Mouse (Mus musculus) ES-CJ7 (cell line): ENCODE measurements around the gene Wfdc5.
"Not testable (repeated sequence)": the region's sequence is repeated elsewhere in the genome, so short reads cannot be mapped to it uniquely, and the experiment has no call there.

Experiments used
- DNase-seq: peaks from one replicate; pipeline ENCODE4 v3.0.0; 2011; ENCODE audit warnings: low read depth, low spot score

The Wfdc5 gene

DNA sequence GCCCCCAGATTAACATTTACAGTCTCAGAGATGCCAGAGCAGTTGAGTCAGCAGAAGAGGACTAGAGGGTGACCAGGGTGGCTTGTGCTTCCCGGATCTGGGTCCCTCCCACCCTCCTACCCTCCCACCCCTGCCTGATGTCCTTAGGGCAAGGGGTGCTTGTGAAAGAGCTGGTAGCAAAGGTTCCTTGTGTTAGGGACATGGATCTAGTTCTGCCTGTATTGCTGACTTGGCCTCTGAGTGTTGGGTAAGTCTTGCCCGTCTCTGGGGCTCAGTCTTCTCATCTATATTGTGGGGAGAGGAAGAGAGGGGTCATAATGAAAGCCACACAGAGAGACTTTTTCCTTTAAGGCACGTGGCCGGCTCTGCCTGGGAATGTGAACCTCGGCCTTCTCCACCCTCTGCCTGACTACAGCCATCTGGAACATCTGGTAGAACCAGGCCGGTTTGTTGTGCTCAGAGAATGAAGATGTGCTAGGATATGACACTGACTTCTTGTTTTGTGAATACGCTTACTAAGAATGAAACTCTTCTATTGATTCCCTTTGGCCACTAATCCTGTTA is at the start of gene Wfdc5:
Gene Wfdc5, minus strand, starts transcription at position 51 of the 564 bp plus-strand sequence.
- no peak for DNase-seq

DNA sequence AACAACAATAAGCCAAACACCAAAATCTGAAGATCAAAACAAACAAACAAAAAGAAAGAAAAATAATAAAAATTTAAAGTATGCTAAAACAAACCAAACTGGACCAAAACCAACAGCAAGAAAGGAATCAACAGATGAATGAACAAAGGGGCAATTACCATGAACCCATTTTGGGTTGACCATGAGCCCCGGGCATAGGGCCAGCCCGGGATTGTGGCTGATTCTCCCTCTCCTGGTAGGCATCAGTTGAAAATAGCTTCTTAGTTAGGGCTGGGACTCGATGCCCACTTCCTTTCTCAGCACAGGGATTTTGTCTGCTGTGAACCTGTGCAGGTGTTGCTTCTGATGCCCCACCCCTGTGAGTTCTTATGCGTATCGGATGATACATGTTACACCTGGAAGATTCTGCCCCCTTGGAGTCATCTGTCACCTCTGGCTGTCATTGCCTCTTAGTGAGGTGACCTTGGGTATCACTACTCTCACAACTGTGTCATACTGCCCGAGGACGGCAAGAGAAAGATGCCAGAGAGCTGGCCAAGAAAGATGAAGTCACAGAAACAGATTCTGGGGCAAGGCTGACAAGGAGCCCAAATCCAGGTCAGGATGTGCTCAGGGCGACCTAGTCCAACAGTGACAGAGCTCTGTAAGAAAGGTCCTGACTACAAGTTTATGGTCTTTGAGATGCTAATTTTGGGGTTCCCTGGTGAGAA is 46.0 kb upstream of the Wfdc5 start:
- DNase-seq = peak; percentile 3

DNA sequence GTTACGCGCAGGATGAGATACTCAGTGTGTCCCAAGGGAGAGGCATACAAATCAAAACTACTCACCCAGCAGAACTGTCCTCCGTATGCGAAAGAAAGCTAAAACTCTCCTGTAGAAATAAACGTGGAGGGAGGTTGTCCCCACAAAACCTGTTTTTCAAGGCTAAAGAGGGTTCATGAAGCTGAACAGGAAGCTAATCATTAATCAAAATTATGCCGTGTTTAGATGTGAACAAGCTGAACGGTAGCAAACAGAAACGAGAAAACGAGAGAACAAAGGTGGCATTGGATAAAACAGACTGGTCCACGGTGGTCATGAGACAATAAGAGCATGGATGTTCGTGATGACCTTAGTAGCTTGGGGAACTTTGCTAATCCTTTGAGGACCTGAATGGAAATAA is 39.0 kb upstream of the Wfdc5 start, which contains the start of gene Wfdc15b:
Gene Wfdc15b, minus strand, starts transcription at position 139 of the 400 bp plus-strand sequence.
- DNase-seq = no peak

DNA sequence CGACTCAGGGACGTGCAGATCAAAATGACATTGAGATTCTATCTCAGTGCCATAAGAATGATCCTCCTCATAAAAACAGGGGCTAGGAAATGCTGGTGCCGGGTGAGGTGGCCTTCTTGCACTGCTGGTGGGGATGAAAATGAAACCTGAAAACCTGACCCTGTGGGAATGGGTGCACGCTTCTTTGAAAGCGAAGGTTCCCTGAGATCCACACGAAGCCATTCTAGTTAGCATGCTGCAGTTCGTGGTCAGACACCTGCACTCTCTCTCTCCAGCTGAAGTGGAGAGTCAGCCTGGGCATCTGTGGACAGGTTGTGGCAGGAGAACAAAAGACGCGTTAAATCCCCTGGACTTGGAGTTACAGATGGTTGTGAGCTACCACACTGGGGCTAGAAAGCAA is 36.8 kb upstream of the Wfdc5 start:
- no peak for DNase-seq

DNA sequence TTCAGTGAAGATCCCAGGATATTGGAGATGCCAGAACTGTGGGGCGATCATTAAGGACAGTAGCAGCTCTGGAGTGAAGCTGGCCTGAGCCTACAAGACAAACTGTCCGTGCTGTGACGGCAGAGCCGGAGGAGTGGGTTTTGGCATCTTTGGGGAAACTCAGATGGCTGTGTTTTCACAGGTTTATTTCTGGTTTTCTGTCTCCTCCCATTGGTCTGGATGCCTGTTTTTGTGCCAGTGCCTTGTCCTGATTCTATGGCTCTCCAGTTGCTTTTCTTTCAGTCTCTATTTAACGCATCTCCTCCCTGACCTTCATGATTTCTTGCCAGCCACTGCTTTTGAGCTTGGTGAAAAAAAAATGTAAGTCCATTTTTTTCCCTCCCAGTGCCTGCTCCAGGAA is 30.2 kb upstream of the Wfdc5 start:
- no peak for DNase-seq

DNA sequence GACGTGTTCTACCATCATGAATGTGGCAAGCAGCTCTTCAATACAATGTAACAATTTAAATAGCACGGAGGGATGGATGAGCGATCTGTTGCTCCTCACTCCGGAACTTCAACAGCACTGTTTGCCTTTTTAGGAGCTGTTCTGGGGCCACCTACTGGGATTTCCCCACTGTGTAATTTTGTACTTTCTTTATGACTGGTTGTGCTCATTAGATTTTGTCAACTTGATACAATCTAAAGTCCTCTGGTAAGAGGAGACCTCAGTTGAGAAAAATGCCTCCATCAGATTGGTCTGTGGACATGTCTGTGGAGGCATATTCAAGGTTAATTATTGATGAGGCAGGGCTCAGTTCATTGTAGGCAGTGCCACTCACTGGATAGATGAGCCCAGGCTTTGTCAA is 28.4 kb upstream of the Wfdc5 start:
- no peak for DNase-seq

DNA sequence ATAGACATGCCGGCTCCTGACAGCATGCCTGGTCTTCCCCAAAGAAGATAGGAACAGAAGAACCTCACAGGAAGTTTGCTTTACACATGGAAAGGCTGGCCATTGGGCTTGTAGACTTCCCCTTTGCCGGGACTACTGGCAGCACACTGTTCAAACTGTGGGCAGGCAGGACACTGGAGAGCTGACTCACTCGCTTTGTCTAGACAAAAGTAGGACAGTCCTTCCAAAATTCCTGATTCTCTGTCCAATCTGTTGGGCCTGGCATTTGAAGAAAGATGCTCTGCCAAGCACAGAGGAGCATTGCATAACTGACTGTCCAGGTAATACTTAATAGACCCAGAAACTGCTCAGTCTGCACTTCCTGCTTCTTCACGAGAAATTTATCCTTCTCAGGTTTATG is 24.1 kb upstream of the Wfdc5 start:
- DNase-seq = no peak

DNA sequence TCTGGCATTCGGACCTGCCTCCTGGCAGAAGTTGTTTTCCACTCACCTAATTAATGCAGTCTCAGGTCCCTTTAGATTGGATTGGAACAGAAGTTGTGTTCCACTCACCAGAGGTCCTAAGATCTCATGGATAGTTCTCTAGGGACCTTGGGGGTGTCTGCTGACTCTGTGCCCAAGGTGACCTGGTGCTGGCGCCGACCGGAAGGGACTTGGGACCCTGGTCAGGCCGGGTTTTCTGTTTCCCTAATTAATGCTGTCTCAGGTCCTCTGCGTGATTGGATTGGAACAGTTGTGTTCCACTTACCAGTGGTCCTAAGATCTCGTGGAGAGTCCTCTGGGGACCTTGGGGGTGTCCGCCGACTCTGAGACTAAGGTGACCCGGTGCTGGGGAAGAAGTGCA is 23.5 kb upstream of the Wfdc5 start:
- not testable (repeated sequence) for DNase-seq

DNA sequence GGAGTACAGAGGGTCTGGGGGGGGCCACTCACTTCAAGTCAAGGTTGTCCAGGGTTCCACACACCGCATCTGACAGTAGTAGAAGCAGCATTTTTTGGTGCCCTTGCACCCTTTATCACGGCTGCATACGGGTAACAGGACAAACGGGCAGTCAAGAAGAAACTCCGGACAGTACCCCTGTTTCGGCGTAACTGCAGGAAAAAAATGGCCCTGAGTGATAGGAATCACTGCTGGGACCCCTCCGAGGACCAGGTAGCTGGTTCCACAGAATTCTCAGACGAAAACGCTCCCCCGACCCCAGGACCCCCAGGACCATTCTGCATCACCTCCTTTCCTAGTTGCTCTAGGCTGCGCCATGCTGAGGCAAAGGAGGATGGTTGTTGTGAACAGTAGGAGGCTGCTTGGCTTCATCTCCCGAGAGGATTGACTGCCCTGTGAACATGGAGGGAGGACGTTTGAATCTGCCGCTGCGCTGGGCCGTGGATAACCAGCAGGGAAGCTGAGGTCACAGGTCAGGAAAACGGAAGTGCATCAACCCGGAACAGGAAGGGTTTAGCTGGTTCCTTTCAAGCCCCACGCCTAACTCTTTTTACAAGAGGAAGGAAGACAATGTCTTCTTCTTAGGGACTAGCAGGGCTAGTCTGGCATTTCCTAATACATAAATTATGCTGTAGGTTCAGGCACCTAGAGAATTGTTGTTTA is 17.2 kb upstream of the Wfdc5 start, which contains the start of gene Wfdc15a:
Gene Wfdc15a, minus strand, starts transcription at position 505 of the 702 bp plus-strand sequence.
- no peak for DNase-seq

DNA sequence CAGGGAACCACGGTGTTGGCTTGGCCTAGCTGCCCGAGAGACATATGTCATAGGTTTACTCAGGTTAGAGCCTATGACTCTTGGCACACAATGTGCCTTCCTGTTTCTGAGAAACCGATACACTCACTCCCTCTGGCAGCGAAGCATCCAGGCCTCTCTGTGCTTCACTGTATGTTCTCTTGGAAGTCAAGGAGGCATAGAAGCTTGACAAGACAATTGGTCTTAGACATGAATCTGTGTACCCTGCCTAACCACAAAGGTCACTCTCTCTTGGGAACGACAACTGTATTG is 14.1 kb upstream of the Wfdc5 start:
- no peak for DNase-seq

DNA sequence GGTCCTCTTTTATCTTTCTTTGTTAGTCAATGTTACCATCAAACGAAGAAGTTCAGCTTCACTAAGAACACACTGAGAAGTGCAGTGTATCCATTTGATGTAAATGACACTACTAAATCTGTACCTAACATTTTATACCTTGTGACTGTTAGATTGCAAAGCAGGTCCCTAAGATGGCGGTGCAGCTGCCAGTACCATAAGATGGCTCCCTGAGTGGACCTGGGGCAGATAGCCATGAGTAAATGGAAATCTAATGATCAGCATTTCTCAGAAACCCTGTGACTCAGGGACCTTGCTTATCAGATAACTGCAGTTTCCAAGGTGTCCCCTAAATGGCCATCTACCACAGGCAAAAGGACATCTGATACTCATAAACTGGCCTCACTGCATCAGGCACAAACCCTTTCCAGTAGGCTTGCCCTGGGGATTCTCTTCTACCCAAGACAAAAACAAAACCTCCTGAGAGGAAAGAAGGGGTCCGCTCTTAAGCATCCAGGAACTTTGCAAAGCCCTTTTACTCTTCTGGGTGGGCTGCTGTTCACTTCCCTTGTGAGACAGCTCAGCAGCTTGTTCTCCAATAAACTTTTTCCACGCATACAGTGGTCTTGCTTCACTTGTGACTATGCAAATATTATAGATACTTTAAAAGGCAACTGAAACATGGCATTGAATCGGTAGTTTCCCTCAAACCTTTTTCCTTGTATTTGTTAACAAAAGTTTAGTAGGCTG is 13.6 kb upstream of the Wfdc5 start:
- no peak for DNase-seq

DNA sequence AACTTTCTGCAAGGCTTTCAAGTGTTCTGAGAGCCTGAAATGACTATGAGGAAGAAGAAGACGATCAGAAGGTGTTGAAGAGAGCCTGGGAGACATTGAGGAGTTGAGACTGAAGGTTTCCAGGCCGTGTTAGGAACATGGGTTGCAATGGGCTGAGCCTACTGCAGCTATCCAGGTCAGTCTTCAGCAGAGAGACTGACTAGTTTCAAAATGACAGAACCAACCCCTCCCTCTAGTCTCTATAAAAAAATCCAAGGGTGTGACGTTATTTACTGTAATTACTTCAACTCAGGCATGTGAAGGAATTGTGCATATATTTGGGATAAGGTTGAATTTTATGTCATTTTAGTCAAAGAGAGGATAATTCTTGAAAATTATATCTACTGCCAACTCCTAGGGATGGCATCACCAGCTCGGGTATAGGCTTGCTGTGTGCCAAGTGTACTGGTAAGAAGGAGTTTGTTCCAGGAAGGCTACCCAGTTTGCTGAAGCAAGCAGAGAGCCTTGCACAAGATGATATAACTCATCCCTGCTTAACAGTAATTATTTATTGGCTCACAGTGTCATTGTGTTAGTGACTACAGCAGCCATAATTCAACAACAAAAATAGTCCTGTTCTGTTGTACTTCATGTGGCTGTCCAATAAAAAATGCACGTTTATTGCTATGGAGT is 12.6 kb upstream of the Wfdc5 start:
- no peak for DNase-seq

DNA sequence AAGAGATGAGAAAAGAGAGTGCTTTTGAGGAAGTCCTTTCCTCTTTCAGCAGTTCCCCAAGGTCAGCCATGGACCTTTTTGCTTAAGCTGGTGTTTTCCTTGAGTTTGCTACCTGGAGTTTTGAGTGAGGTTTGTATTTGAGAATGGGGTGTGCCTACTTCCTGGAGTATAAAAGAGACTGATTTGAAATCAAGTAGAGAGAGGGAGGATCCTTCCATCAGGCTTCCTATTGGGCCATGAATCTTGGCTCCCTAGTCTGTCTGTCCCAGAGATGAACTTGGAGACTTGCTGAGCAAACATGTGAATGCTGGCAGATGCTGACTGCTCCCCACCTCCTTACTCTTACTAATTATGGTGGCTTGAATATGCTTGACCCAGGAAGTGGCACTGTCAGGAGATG is 9.7 kb upstream of the Wfdc5 start:
- DNase-seq = no peak

DNA sequence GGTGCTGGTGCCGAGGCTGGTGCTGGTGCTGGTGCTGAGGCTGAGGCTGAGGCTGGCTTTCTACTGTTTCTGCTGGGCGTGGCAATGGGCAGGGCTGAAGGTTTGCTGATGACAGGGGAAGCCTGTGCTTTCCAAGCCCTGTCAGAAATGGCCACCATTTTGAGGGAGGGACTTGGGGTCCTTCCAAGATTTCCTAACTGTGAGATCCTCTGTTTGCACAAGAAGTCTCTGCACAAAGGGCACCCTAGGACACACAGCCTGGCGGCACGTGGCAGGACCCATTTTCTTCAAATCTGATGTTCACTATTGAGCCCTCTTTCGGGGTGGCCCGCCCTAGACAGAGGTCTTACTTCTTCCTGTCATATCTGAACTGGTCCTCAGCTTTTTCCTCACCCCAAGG is 8.0 kb upstream of the Wfdc5 start, which contains the start of gene Wfdc12:
Gene Wfdc12, minus strand, starts transcription at position 33 of the 400 bp plus-strand sequence.
- no peak for DNase-seq

DNA sequence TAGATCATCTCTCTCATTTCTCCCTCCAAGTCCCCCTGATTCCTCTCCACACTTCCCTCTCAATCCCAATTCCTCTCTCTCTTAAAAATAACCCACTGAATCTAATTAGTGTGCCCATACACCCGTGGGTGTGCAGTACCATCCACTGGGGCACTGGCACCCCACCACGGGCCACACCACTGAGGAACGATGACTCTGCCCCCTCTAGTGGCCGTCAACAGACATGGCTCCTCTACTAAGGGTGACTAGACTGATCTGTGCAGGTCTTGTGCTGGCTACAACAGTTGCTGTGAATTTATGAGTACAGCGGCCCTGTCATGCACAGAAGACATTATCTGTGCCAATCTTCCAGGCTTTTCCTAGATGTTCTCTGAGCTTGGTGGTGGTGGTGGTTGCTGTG is 6.2 kb upstream of the Wfdc5 start:
- DNase-seq = peak; percentile 12

DNA sequence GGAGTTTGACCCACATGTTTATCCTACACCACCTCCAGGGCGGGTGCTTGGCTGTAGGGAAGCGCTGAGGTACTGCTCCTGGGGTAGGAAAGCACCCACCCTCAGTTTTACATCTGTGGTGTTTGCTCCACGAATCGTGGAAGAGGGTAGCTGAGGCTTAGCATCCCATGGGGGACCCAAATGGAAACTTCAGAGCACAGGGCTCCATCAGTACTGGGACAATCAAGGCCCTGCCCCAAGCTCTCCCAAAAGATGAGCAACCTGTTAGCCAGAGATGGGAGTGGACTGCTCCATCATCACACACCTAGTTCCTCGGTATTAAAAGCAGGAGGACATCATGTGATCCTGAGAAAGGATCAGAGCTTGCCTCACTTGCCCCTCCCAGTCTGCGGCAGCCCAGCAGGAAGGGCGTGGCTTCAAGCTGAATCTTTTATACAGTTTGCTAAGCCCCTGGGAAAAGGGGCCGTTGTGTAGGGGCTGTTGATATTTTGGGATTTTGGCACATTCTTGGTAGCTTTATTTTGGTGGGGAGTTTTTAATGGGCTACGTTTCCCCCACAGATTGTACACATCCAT is 1.7 kb upstream of the Wfdc5 start:
- peak; percentile 22 for DNase-seq

DNA sequence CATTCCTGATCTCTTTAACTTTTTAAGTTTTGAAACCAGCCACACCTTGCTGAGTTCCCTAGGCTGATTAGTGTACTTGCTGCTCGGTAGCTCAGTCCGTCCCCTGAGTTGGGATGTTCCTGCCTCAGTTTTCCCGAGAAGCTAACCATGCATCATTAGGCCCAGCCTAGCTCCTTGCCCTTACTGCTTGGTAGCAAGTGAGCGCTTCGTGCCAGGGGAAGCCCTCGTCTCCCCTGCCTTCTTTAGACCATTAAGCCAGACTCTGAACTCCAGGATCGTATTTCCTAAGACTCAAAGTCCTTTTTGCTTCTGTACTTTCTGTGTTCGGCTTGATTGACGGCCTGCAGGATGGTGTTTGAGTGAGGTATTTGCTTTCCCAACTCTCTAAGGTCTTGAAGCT is 798 bp upstream of the Wfdc5 start:
- no peak for DNase-seq

DNA sequence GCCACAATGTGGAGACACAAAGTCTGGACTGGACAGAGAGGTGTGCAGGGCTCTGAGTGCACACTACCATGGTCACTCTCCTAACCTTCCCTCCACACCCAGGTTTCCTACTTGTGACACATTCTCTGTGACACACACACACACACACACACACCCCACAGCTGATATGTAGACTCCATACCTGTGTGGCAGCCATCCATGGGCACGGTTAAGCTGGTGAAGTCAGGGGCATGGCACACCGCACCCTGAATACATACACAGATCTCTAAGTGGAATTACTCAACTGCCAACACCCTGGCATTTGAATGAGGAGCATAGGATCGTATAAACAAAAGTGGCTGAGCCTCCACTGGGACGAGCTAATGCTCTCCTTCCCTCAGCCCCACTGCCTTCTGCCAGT is 1.8 kb downstream of the Wfdc5 start:
- no peak for DNase-seq

DNA sequence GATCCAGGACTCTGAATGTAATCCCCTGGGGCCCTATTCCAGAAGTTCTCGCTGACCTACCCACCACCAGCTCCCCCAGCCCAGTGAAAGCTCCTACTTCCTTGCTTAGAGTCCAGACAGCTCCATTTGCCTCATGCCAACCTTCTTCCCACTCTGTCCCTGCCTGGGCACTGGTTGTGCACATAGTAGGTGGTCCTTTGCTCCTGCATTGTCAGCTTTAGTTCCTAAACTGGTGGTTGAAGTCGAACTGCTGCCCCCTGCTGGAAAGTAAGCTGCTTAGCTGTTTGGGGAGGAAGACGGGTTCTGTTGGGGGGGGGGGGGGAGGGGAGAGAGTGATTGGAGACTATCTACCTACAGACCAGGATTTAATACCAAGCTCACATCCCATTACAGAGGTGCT is 2.4 kb downstream of the Wfdc5 start:
- DNase-seq = peak; percentile 45

DNA sequence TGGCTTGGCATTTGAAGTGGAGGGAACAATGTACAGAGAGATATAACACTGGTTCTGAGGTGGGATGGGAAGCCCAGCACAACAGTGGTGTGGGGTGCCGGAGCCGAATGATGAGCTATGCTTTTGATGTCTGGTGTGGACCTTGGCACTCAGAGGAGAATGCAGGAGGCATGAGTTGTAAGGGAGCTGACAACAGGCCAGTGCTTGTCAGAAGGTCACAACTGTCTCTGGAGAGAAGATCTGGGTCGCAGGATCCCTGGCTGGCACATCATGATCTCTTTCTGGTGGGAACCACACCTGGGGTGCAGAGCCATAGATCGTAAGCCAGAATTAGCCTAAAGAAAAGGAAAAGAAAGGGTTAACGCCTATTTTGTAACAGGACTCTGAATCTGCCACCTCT is 4.7 kb downstream of the Wfdc5 start:
- no peak for DNase-seq

DNA sequence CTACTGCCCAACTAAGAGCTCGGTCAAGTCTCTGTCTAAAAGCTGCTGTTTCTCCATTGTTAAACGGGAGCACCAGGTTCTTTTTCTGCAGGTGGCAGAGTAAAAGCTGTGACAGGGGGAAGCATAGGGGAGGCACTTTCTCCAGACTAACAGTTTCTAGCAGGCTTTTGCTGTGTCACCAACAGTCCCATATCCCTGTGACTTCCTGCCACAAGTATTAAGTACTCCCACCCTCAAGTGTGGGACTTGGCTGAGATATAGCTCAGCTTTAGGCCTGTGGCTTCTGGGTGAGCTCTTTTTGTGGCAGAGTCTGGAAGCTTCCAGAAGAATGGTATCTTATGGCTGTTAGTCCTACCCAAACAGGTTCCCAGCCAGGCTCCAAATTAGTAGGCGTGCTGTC is 6.7 kb downstream of the Wfdc5 start:
- DNase-seq = no peak
